Mouse (Mus musculus) megakaryocyte-erythroid progenitor cell, adult 5 weeks (primary cell): Measurements from ENCODE around the gene Gm13277. TPM values are rescaled to one million over a fixed set of nuclear protein-coding genes. Genes with fewer than 3 reads are reported as not detected.

Experiments
- polyA plus RNA-seq: library from polyadenylated mRNA; stranded (reverse); fragments of >175 nt; gene quantifications from 2 replicates; pipeline ENCODE4 v1.2.3, GENCODE M21; 2012

Gm13277 gene
- polyA plus RNA-seq = not detected in 2 replicates

GRCm38 (mm10) chr4:88788402-88788801 lies at the start of gene Gm13277:
Gene Gm13277, plus strand, starts transcription at chr4:88788632.

GRCm38 (mm10) chr4:88754818-88755340 lies 33.6 kb upstream of the Gm13277 start, which contains the start of gene Gm13271:
Gene Gm13271, plus strand, starts transcription at chr4:88754868.

GRCm38 (mm10) chr4:88759610-88760268 lies 28.7 kb upstream of the Gm13277 start, which contains the start of gene Gm13283:
Gene Gm13283, plus strand, starts transcription at chr4:88760119.

GRCm38 (mm10) chr4:88773534-88773933 lies 14.9 kb upstream of the Gm13277 start, which contains the start of gene Gm13290:
Gene Gm13290, plus strand, starts transcription at chr4:88773834.

GRCm38 (mm10) chr4:88776622-88777021 lies 11.8 kb upstream of the Gm13277 start, which contains the start of gene Gm13289:
Gene Gm13289, plus strand, starts transcription at chr4:88776922.

GRCm38 (mm10) chr4:88779550-88779949 lies 8.9 kb upstream of the Gm13277 start, which contains the start of gene Gm13272:
Gene Gm13272, plus strand, starts transcription at chr4:88779850.

GRCm38 (mm10) chr4:88781831-88782230 lies 6.6 kb upstream of the Gm13277 start, which contains the start of gene Ifnz:
Gene Ifnz, plus strand, starts transcription at chr4:88782131.

GRCm38 (mm10) chr4:88785409-88785808 lies 3.0 kb upstream of the Gm13277 start, which contains the start of gene Gm13276:
Gene Gm13276, plus strand, starts transcription at chr4:88785709.

GRCm38 (mm10) chr4:88791250-88791649 lies 2.8 kb downstream of the Gm13277 start, which contains the start of gene Gm13278:
Gene Gm13278, plus strand, starts transcription at chr4:88791550.

GRCm38 (mm10) chr4:88793936-88794675 lies 5.7 kb downstream of the Gm13277 start, which contains the start of gene Gm13275:
Gene Gm13275, plus strand, starts transcription at chr4:88794487.

GRCm38 (mm10) chr4:88797097-88797496 lies 8.7 kb downstream of the Gm13277 start, which contains the start of gene Gm13279:
Gene Gm13279, plus strand, starts transcription at chr4:88797397.

GRCm38 (mm10) chr4:88799365-88799764 lies 10.9 kb downstream of the Gm13277 start, which contains the start of gene Gm13285:
Gene Gm13285, plus strand, starts transcription at chr4:88799665.

GRCm38 (mm10) chr4:88802954-88803353 lies 14.5 kb downstream of the Gm13277 start, which contains the start of gene Gm13287:
Gene Gm13287, plus strand, starts transcription at chr4:88803254.

GRCm38 (mm10) chr4:88805231-88805630 lies 16.8 kb downstream of the Gm13277 start, which contains the start of gene Gm13288:
Gene Gm13288, plus strand, starts transcription at chr4:88805531.

GRCm38 (mm10) chr4:88815928-88816327 lies 27.5 kb downstream of the Gm13277 start, which contains the start of gene Ifna7:
Gene Ifna7, plus strand, starts transcription at chr4:88816228.

GRCm38 (mm10) chr4:88819659-88820058 lies 31.2 kb downstream of the Gm13277 start, which contains the start of gene Ifna11:
Gene Ifna11, plus strand, starts transcription at chr4:88819959.

GRCm38 (mm10) chr4:88827116-88827515 lies 38.7 kb downstream of the Gm13277 start, which contains the start of gene Ifna6:
Gene Ifna6, plus strand, starts transcription at chr4:88827416.

GRCm38 (mm10) chr4:88835225-88835624 lies 46.8 kb downstream of the Gm13277 start, which contains the start of gene Ifna5:
Gene Ifna5, plus strand, starts transcription at chr4:88835525.

